Mouse (Mus musculus) C2C12 (cell line): ENCODE results near the gene Ap1s3.

Experiments used
- CEBPB ChIP-seq: IDR thresholded peaks from one replicate; pipeline ENCODE4 v1.6.1; 2011; ENCODE audit warnings: low read depth, mild to moderate bottlenecking, control low read depth, moderate library complexity
- CTCF ChIP-seq: IDR thresholded peaks from one replicate; pipeline ENCODE4 v1.5.1; 2011; ENCODE audit not compliant: control insufficient read depth, insufficient read depth, insufficient read length
- MAX ChIP-seq: IDR thresholded peaks from one replicate; pipeline ENCODE4 v1.6.1; 2011; ENCODE audit warnings: mild to moderate bottlenecking, control low read depth
- MYOD1 ChIP-seq: IDR thresholded peaks from one replicate; pipeline ENCODE4 v1.6.1; 2011; ENCODE audit warnings: low read depth; ENCODE audit not compliant: control insufficient read depth, insufficient read length
- USF1 ChIP-seq: IDR thresholded peaks from one replicate; pipeline ENCODE4 v1.6.1; 2011; ENCODE audit warnings: low read depth, mild to moderate bottlenecking, control low read depth, moderate library complexity

DNA sequence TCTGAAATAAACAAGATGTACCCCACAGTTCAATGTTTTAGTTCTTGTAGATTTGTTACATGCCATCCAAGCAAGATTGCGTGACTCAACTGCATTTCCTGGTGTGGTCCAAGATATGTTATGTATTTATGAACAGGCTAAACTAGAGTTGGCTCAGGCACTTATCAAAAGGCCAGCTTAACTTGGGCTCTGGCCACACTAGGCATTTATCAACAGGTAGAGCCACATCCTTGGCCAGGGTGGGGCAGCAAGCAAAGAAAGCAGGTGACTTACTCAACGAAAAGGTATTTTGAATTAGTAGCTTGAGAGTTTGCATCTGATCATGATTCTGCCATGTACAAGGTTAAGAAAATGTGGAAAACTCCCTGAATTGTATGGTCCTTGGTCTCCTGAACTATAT is 34.0 kb downstream of the Ap1s3 start:
- no peak for TF ChIP-seq CTCF
- TF ChIP-seq USF1: no peak
- TF ChIP-seq MAX: no peak
- TF ChIP-seq CEBPB: no peak
- no peak for TF ChIP-seq MYOD1
